Mouse (Mus musculus): ENCODE results near the gene Wfikkn2. TPM values are rescaled to one million over a fixed set of nuclear protein-coding genes. Genes with fewer than 3 reads are reported as not detected.
"Not testable (repeated sequence)": the region's sequence is repeated elsewhere in the genome, so short reads cannot be mapped to it uniquely, and the experiment has no call there.

Wfikkn2 gene
- polyA plus RNA-seq, 1 experiment from 2014 or later = 6.5 TPM

- Histone ChIP-seq H3K27ac (replicated peaks) (no peak overlapping the region), H3K36me3 (no peaks in the 10 kb centered on the region), H3K4me3 (replicated peaks) (no peak overlapping the region), H3K4me2 (replicated peaks) (no peak overlapping the region), H3K9ac (no peak overlapping the region), H3K27me3 (no peaks in the 10 kb centered on the region), H3K9me3 (replicated peaks) (no peaks in the 10 kb centered on the region), H3K4me1 (peaks cover 5% of the 10 kb centered on the region; the same call in 1 of the 2 replicates)
- 90% methylated on average over 2 of the region's 2 CpGs for WGBS
- ATAC-seq (ENCODE audit: insufficient number of reproducible peaks, low FRiP score, low TSS enrichment, low read depth) = no peak
Observed at GRCm38 (mm10) chr11:94275686-94276085, 29.9 kb upstream of the Wfikkn2 start.

GRCm38 (mm10) chr11:94275226-94275625, 29.4 kb upstream of the Wfikkn2 start:
- 76% methylated on average over 7 of the region's 7 CpGs for WGBS
- Histone ChIP-seq H3K9ac (no peak overlapping the region), H3K27ac (replicated peaks) (no peak overlapping the region), H3K9me3 (replicated peaks) (no peaks in the 10 kb centered on the region), H3K4me2 (replicated peaks) (no peak overlapping the region), H3K4me3 (replicated peaks) (no peak overlapping the region), H3K27me3 (no peaks in the 10 kb centered on the region), H3K4me1 (peaks cover 5% of the 10 kb centered on the region; the same call in 1 of the 2 replicates), H3K36me3 (no peaks in the 10 kb centered on the region)
- no peak for ATAC-seq (ENCODE audit: insufficient number of reproducible peaks, low FRiP score, low TSS enrichment, low read depth)

- no peaks in the 10 kb centered on the region for H3K9me3 ChIP-seq (replicated peaks)
- H3K36me3 ChIP-seq = no peaks in the 10 kb centered on the region
- no peak overlapping the region for H3K4me3 ChIP-seq (replicated peaks)
- no peaks in the 10 kb centered on the region for H3K27me3 ChIP-seq
- H3K9ac ChIP-seq = no peak overlapping the region
- 84% methylated on average over 10 of the region's 10 CpGs for WGBS
- no peak for ATAC-seq (ENCODE audit: insufficient number of reproducible peaks, low FRiP score, low TSS enrichment, low read depth)
- no peak overlapping the region for H3K27ac ChIP-seq (replicated peaks)
- H3K4me1 ChIP-seq = peaks cover 5% of the 10 kb centered on the region; the same call in 1 of the 2 replicates
- no peak overlapping the region for H3K4me2 ChIP-seq (replicated peaks)
Observed at GRCm38 (mm10) chr11:94274206-94274867, 28.5 kb upstream of the Wfikkn2 start.

GRCm38 (mm10) chr11:94272960-94273927, 27.4 kb upstream of the Wfikkn2 start:
- Histone ChIP-seq H3K4me1 (peaks cover 11% of the 10 kb centered on the region; the same call in 1 of the 2 replicates), H3K27ac (replicated peaks) (no peak overlapping the region), H3K4me3 (replicated peaks) (no peak overlapping the region), H3K27me3 (no peaks in the 10 kb centered on the region), H3K36me3 (no peaks in the 10 kb centered on the region), H3K9ac (no peak overlapping the region), H3K4me2 (replicated peaks) (no peak overlapping the region), H3K9me3 (replicated peaks) (no peaks in the 10 kb centered on the region)
- WGBS = 84% methylated on average over 21 of the region's 21 CpGs
- no peak for ATAC-seq (ENCODE audit: insufficient number of reproducible peaks, low FRiP score, low TSS enrichment, low read depth)

GRCm38 (mm10) chr11:94271015-94271414, 25.2 kb upstream of the Wfikkn2 start:
- 88% methylated on average over 2 of the region's 2 CpGs for WGBS
- H3K27me3 ChIP-seq = no peaks in the 10 kb centered on the region

GRCm38 (mm10) chr11:94269906-94270305, 24.1 kb upstream of the Wfikkn2 start:
- H3K4me1 ChIP-seq = peaks cover 13% of the 10 kb centered on the region; the same call in 1 of the 2 replicates
- H3K36me3 ChIP-seq = no peaks in the 10 kb centered on the region
- no peaks in the 10 kb centered on the region for H3K27me3 ChIP-seq
- 84% methylated on average over 7 of the region's 7 CpGs for WGBS
- no peak overlapping the region for H3K27ac ChIP-seq (replicated peaks)
- H3K4me3 ChIP-seq (replicated peaks) = no peak overlapping the region
- H3K4me2 ChIP-seq (replicated peaks) = no peak overlapping the region
- H3K9me3 ChIP-seq (replicated peaks) = no peaks in the 10 kb centered on the region
- H3K9ac ChIP-seq = no peak overlapping the region
- ATAC-seq (ENCODE audit: insufficient number of reproducible peaks, low FRiP score, low TSS enrichment, low read depth) = no peak

More at GRCm38 (mm10) chr11:94271015-94271414, 25.2 kb upstream of the Wfikkn2 start:
- Histone ChIP-seq H3K4me2 (replicated peaks) (no peak overlapping the region), H3K9ac (no peak overlapping the region), H3K4me1 (0 out of 2 replicates have a peak, but pooled peaks cover 6% of the 10 kb centered on the region), H3K27ac (replicated peaks) (no peak overlapping the region), H3K36me3 (no peaks in the 10 kb centered on the region), H3K9me3 (replicated peaks) (no peaks in the 10 kb centered on the region), H3K4me3 (replicated peaks) (no peak overlapping the region)
- no peak for ATAC-seq (ENCODE audit: insufficient number of reproducible peaks, low FRiP score, low TSS enrichment, low read depth)

GRCm38 (mm10) chr11:94268761-94269160, 23.0 kb upstream of the Wfikkn2 start:
- no peak overlapping the region for H3K27ac ChIP-seq (replicated peaks)
- no peak overlapping the region for H3K9ac ChIP-seq
- no peak overlapping the region for H3K4me2 ChIP-seq (replicated peaks)
- no peaks in the 10 kb centered on the region for H3K36me3 ChIP-seq
- H3K4me1 ChIP-seq = peaks cover 21% of the 10 kb centered on the region; the same call in 1 of the 2 replicates
- no peak for ATAC-seq (ENCODE audit: insufficient number of reproducible peaks, low FRiP score, low TSS enrichment, low read depth)
- H3K4me3 ChIP-seq (replicated peaks) = no peak overlapping the region
- H3K9me3 ChIP-seq (replicated peaks) = no peaks in the 10 kb centered on the region
- H3K27me3 ChIP-seq = no peaks in the 10 kb centered on the region

GRCm38 (mm10) chr11:94266155-94266554, 20.4 kb upstream of the Wfikkn2 start:
- not testable (repeated sequence) for H3K9me3 ChIP-seq (replicated peaks); H3K4me3 ChIP-seq (replicated peaks); H3K9ac ChIP-seq; H3K4me2 ChIP-seq (replicated peaks); H3K27ac ChIP-seq (replicated peaks); H3K27me3 ChIP-seq; H3K36me3 ChIP-seq; ATAC-seq (ENCODE audit: insufficient number of reproducible peaks, low FRiP score, low TSS enrichment, low read depth)
- peaks cover 21% of the 10 kb centered on the region; the same call in 1 of the 2 replicates for H3K4me1 ChIP-seq
- WGBS = 68% methylated on average over 3 of the region's 3 CpGs

GRCm38 (mm10) chr11:94265134-94265785, 19.5 kb upstream of the Wfikkn2 start:
- no peak overlapping the region; the same call in 1 of the 2 replicates for H3K9ac ChIP-seq
- ATAC-seq (ENCODE audit: insufficient number of reproducible peaks, low FRiP score, low TSS enrichment, low read depth) = peak; percentile 30; the same call in 1 of the 2 replicates
- peak overlapping the region; percentile 35 for H3K4me3 ChIP-seq (replicated peaks)
- H3K27me3 ChIP-seq = no peaks in the 10 kb centered on the region
- WGBS = 1% methylated on average over 18 of the region's 18 CpGs
- no peaks in the 10 kb centered on the region for H3K36me3 ChIP-seq
- peak overlapping the region; percentile 68 for H3K27ac ChIP-seq (replicated peaks)
- H3K4me2 ChIP-seq (replicated peaks) = peak overlapping the region; percentile 55
- peaks cover 21% of the 10 kb centered on the region; the same call in 1 of the 2 replicates for H3K4me1 ChIP-seq
- H3K9me3 ChIP-seq (replicated peaks) = no peaks in the 10 kb centered on the region

- Histone ChIP-seq H3K36me3 (no peaks in the 10 kb centered on the region), H3K9me3 (replicated peaks) (no peaks in the 10 kb centered on the region), H3K4me3 (replicated peaks) (no peak overlapping the region), H3K27me3 (no peaks in the 10 kb centered on the region), H3K4me1 (peaks cover 16% of the 10 kb centered on the region; the same call in 1 of the 2 replicates), H3K27ac (replicated peaks) (no peak overlapping the region), H3K9ac (no peak overlapping the region), H3K4me2 (replicated peaks) (no peak overlapping the region)
- no peak for ATAC-seq (ENCODE audit: insufficient number of reproducible peaks, low FRiP score, low TSS enrichment, low read depth)
- 73% methylated on average over 6 of the region's 6 CpGs for WGBS
Observed at GRCm38 (mm10) chr11:94261585-94262370, 16.0 kb upstream of the Wfikkn2 start.

All from embryonic facial prominence, embryonic 15.5 days (tissue).